Mouse (Mus musculus): ENCODE data around the gene Prkar1a. TPM values are rescaled to one million over a fixed set of nuclear protein-coding genes. Genes with fewer than 3 reads are reported as not detected.

The Prkar1a gene
- polyA plus RNA-seq (2017; shearing (Covaris generic)), result 438 TPM

GRCm38 (mm10) chr11:109649206-109649605 is at the start of gene Prkar1a:
Gene Prkar1a, plus strand, starts transcription at chr11:109649405.

GRCm38 (mm10) chr11:109611303-109612149 is 37.7 kb upstream of the Prkar1a start, which contains the start of gene Wipi1:
Gene Wipi1, minus strand, starts transcription at chr11:109611967.

Other genes starting within 250 kb of the Prkar1a start
- gene 9930022D16Rik, start 235.5 kb upstream of the Prkar1a start, polyA plus RNA-seq (2017; shearing (Covaris generic)), result 0.16 TPM
- gene Amz2, start 223.5 kb upstream of the Prkar1a start, polyA plus RNA-seq (2017; shearing (Covaris generic)), result 39.7 TPM
- 3.6 TPM for gene Arsg, start 176.0 kb upstream of the Prkar1a start, polyA plus RNA-seq (2017; shearing (Covaris generic))
- gene Slc16a6, start 175.8 kb upstream of the Prkar1a start, polyA plus RNA-seq (2017; shearing (Covaris generic)), result 18.3 TPM
- gene Wipi1, start 37.4 kb upstream of the Prkar1a start, polyA plus RNA-seq (2017; shearing (Covaris generic)), result 0.22 TPM
- 1.4 TPM for gene Fam20a, start 72.9 kb downstream of the Prkar1a start, polyA plus RNA-seq (2017; shearing (Covaris generic))
- 0.32 TPM for gene 1700012B07Rik, start 178.6 kb downstream of the Prkar1a start, polyA plus RNA-seq (2017; shearing (Covaris generic))

All from CD4-positive, CD25-positive, alpha-beta regulatory T cell, adult 9 weeks (primary cell).